Mouse (Mus musculus) ovary, postnatal 10 days (tissue): ENCODE data around the gene Pdzph1.

ENCODE experiments used
- DNase-seq: peaks from one replicate; pipeline ENCODE4 v3.0.0; 2022; ENCODE audit warnings: low spot score

Gene Pdzph1

DNA sequence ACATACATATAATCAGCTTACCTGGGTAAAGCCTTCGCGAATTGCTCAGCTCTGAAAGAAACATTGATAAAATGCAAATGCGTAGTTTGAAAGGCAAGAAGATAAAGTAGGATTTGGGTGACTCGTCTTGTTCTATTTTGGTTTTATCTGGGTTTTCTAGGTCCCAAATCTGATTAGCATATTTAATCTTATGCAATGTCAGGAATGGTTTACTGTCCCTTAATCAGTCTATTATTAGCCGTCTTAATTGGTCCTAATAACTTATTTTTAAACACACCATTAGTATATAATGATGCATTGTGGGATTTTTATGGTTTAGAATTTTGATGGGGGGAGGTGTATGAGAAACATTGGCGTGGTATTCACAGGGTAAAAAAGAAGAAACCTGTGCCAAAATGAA, at the start of gene Pdzph1:
Pdzph1 (minus strand) TSS at position 101 of the 400 bp plus-strand sequence.
- DNase-seq, result no peak

GRCm38 (mm10) chr17:59039754-59040153, 48.6 kb upstream of the Pdzph1 start:
- no peak for DNase-seq

- no peak for DNase-seq
Measured at GRCm38 (mm10) chr17:59033445-59033844, 42.3 kb upstream of the Pdzph1 start.

- no peak for DNase-seq
Measured at GRCm38 (mm10) chr17:59026336-59026735, 35.2 kb upstream of the Pdzph1 start.

DNA sequence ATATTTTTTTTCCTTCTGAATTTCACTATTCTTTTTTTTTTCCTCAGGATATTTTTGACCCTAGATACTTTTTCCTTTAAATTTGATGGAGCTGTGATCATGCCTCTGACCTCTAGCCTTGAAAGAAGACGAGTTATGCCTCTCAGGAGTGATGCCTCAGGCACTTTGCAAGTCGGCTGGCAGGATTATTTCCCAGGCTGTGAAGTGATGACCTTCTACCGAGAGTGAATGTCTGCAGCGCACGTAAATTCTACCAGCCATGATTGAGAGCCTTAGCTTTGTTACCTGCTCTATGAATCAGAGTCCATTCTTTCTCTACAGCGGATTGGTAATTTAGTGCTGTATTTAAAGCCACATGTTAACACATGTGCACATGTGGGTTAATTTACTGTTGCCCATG, 33.3 kb upstream of the Pdzph1 start:
- no peak for DNase-seq

GRCm38 (mm10) chr17:59023971-59024370, 32.8 kb upstream of the Pdzph1 start:
- DNase-seq, result no peak

DNA sequence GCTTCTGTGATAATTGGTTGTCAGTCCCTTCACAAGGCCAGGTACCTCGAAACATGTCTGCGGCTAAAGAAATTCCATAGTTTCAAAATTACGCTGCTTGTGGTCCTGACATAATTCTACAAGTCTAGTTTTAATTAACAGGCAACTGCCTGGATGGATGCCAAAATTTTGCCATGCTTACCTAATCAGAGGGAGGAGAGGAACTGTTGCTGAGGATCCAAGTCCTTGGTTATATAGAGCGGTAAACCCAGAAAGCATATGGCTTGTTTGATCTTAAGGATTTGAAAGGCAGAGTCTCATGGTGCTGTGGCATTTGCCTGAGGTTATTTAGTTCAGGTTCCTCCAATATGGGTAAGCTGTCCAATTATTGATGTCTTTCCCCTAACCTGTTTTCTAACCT, 27.5 kb upstream of the Pdzph1 start:
- DNase-seq, result no peak

DNA sequence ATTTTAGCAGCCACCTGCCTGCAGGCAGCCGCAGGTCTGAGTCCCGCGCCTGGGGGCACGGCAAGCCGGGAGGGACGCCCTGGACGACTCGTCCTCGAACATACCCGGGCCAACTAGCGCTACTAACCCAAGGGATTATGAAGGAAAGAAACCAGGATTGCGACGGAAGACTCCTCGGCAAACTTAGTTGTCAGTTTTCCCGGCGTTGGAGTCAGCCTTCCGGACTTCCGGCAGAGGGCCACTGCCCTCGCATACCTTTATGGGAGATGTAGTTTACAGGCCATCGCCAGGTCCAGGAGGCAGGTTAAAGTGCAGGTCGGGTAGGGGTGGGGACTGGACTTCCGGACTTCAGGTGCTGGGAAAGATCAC, 21.9 kb upstream of the Pdzph1 start, which contains the start of gene Nudt12:
Nudt12 (minus strand) TSS at position 282 of the 369 bp plus-strand sequence.
- peak; percentile 24 for DNase-seq

DNA sequence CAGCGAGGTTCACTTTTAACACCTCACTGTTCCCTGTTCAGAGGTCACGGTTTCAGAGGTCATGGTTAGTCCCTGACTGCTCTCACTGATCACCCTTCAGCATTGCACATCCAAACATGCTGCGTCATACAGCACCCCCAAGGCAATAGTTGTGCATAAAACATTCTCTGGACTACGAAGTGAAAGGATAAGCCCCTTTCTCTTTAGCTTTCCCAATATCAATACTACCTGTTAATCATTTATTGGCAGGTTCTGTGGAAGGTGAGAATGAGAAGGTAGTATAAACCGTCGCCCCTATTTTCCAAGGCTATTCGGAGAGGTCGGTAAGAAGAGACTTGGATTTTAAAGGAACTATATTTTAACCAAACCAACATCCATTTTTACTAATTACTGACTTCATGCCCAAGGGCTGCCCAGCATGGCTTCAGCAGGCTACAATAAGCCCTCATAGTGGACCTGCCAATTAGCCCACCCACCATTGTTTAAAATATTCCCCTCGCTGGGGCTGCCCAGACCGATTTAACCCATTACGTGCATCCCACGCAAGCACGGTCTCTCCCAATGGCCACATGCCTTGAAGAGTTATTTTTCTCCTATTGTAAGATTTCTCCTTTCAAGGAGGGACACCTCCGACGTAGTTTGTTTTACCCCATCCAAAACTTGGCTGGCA, 21.4 kb upstream of the Pdzph1 start:
- DNase-seq, result no peak

DNA sequence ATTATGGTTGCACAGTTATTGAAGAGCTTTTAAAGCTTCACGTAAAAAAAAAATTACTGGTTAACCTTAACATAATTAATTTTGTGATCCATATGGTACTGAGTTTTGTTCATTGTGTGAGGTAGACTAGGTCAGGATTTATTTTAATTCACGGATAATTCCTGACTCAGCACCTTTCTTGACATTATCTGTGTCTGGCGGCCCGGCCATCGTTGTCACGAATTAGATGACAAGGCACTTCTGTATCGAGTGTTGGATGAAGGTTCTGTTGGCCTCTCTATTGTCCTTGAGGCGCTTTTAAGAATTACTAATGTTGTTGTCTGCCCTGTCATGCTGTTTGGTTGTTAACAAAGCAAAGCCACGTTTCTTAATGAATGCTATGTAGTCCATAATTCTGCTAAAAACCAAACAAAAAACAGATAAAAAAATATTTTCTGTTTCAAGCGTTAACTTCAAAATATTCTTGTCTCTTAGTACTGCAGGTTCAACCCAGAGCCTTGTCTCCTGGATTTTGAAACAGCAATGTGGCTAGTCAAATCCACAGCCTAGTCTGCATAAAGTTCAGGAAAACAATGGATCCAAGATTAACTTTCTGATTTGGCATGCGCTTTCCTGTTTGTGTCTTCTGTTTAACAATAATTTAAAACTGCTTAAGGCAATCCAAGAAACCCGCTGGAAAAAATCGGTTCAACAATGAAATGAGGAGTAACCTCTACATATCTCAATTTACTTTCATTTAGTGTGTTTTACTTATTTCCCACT, 20.6 kb upstream of the Pdzph1 start:
- DNase-seq, result no peak

DNA sequence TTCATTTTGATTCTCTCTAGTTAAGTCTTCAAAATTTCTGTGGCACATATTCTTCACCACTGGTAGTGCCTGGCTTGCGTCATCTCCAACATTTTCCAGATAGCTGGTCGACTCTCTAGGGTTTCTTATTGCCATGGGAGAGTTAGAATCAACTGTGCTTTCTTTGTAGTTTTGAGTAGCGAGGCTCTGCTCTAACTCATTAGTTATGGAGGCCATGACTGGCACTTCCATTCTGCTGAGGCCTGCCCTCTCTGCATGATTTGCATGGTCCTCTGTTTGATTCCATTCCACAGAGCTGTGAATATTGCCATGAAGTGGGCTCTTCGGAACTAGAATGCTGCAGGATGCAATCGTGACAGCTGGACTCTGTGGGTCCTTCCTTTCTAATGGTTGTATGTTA, 17.9 kb downstream of the Pdzph1 start:
- no peak for DNase-seq

DNA sequence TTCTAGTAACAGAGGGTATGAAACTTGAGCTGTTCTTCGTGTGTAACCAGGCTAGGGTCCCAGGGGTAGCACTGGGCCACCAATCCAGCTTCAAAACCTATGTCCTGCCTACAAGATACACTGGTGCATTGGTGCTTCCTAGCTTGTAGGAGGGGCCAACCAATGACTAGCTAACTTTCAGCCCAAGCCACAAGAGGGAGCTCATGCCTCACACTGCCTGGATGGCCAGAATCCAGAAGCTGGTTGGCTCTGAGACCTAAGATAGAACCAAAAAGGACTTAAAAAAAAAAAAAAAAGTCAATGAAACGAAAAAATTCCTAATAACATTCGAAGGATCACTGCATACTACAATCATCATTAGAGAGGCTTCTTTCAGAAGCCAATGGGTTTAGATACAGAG, 31.3 kb downstream of the Pdzph1 start:
- no peak for DNase-seq

GRCm38 (mm10) chr17:58957055-58957454, 34.1 kb downstream of the Pdzph1 start:
- no peak for DNase-seq

GRCm38 (mm10) chr17:58943015-58943822, 48.0 kb downstream of the Pdzph1 start:
- no peak for DNase-seq

DNA sequence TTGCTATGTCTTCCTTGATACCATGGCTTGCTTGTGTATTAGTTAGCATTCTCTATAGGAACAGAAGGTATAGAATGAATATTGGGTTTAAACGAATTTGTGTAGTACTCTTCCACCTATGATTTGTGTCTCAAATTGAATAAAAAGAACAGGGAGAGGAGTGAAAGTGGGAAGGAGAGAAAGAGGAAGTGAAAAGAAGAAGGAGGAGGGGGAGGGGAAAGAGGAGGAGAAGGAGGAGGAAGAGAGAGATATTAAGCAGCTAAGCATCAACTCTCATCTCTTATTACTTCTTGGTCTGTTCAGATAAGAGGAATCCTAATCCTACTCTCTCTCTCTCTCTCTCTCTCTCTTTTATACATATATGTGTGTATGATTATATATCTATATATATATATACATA, 52.6 kb downstream of the Pdzph1 start:
- no peak for DNase-seq

GRCm38 (mm10) chr17:58937533-58937932, 53.6 kb downstream of the Pdzph1 start:
- DNase-seq, result no peak

DNA sequence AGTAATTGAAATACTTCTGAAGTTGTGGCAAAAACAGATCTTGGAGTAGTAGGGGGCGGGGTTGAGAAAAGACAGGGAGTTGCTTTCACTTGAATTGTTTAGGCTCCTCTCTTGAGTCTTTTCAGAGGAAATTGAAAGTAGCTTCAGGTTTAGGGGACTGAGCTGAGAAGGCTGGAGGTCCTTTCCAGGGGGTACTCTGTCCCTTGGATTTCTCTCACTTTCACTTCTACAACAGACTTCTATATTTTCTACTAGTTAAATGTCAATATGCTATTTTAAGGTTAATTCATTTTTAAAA, 58.2 kb downstream of the Pdzph1 start:
- no peak for DNase-seq

DNA sequence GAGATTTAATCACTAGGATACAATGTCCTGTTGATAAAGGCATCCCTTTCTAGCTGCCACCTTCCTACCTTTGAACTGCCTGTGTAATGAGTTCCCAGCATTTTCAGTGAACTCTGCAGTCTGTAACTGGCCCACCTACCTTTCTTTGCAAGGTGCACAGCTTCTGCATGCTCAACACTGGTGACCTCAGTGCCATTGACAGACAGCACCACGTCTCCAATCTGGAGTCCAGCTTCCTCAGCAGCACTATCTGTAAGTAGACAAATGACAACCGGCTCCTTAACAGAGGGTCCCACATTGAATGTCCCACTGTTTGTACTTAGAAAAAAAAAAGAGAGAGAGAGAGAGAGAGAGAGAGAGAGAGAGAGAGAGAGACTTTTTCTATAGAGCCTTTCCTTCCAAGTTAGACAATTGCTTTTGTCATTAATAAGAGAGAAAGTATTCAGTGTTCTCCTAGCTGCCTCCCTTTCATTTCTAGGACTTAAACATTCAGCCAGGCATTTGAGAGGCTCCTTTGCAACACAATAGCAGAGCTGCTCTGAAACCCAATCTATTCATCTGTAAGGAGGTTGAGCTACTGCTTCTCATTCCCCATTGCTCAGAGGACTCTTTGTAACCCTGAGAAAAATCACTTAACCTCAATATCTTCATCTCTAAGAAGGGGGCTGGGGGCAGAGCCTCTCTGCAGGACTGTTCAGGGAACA, 58.7 kb downstream of the Pdzph1 start:
- no peak for DNase-seq

DNA sequence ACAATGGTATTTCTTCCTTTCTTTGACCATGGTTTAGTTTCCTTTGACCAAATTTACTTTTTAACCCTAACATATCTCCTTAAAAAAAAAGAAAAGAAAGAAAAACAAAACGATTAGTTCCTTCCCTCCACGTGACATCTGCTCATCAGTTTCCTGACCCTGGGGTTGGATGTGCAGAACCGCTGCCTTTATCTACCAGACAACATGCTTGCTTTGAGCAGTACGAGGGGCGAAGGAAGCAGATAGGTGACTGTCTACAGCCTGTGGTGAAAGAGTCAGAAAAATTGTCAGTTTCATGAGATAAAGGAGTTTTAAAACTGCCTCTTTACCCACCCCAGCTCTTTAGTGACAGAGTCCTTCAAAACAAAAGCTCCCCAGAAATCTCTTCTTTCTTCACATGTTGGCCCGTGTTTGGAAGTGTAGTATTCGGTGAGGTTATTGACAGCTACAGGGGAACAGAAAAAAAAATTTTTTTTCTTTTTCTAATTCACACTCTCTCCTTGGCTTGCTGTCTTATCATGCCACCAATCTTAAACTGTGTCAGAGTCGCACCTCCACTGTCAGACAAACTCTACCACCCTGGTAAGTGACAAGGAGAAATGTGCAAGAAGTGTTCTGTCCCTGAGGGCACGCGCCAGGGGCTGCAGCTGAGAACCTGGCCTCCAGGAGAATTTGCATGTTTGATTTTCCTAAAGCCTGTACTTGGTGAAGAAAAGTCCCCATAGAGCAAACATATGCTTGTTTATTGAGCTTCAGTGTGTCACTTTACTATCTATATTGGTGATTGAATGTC, 66.2 kb downstream of the Pdzph1 start:
- DNase-seq, result no peak

GRCm38 (mm10) chr17:58923901-58924476, 67.2 kb downstream of the Pdzph1 start:
- no peak for DNase-seq

- no peak for DNase-seq
Measured at GRCm38 (mm10) chr17:58923316-58923866, 67.8 kb downstream of the Pdzph1 start.
